Mouse (Mus musculus) frontal cortex, postnatal 14 days (tissue): ENCODE measurements around the gene Rsrc1.
"Not testable (repeated sequence)": the region's sequence is repeated elsewhere in the genome, so short reads cannot be mapped to it uniquely, and the experiment has no call there.

Source experiments
- DNase-seq, 2 experiments: peaks; one replicate each; pipeline ENCODE4 v3.0.0; 2022; ENCODE audit warnings: low spot score in 2 of 2

The Rsrc1 gene

GRCm38 (mm10) chr3:66985539-66986286, 4.5 kb downstream of the Rsrc1 start:
- DNase-seq: peak; percentile 57 to 71

GRCm38 (mm10) chr3:66986287-66986560, 5.0 kb downstream of the Rsrc1 start:
- no peak for DNase-seq

GRCm38 (mm10) chr3:66996820-66997219, 15.6 kb downstream of the Rsrc1 start:
- no peak for DNase-seq

- DNase-seq: no peak
Observed at GRCm38 (mm10) chr3:67036387-67037062, 55.3 kb downstream of the Rsrc1 start.

- no peak for DNase-seq
Observed at GRCm38 (mm10) chr3:67059755-67060154, 78.6 kb downstream of the Rsrc1 start.

- DNase-seq: no peak
Observed at GRCm38 (mm10) chr3:67070575-67071488, 89.6 kb downstream of the Rsrc1 start.

GRCm38 (mm10) chr3:67073653-67074052, 92.5 kb downstream of the Rsrc1 start:
- not testable (repeated sequence) for DNase-seq

- DNase-seq: no peak
Observed at GRCm38 (mm10) chr3:67075484-67075883, 94.3 kb downstream of the Rsrc1 start.

- DNase-seq: no peak
Observed at GRCm38 (mm10) chr3:67084742-67085141, 103.6 kb downstream of the Rsrc1 start.

GRCm38 (mm10) chr3:67108428-67108827, 127.2 kb downstream of the Rsrc1 start:
- no peak for DNase-seq

GRCm38 (mm10) chr3:67116317-67116716, 135.1 kb downstream of the Rsrc1 start:
- DNase-seq: no peak

GRCm38 (mm10) chr3:67132521-67132920, 151.3 kb downstream of the Rsrc1 start:
- no peak for DNase-seq

GRCm38 (mm10) chr3:67135749-67136375, 154.7 kb downstream of the Rsrc1 start:
- DNase-seq: no peak

GRCm38 (mm10) chr3:67144952-67145351, 163.8 kb downstream of the Rsrc1 start:
- DNase-seq: no peak

GRCm38 (mm10) chr3:67146280-67146679, 165.1 kb downstream of the Rsrc1 start:
- no peak for DNase-seq

- DNase-seq: no peak
Observed at GRCm38 (mm10) chr3:67147246-67147645, 166.1 kb downstream of the Rsrc1 start.

- DNase-seq: no peak
Observed at GRCm38 (mm10) chr3:67197179-67197578, 216.0 kb downstream of the Rsrc1 start.

- no peak for DNase-seq
Observed at GRCm38 (mm10) chr3:67213047-67213457, 231.9 kb downstream of the Rsrc1 start.

GRCm38 (mm10) chr3:67232617-67233241, 251.5 kb downstream of the Rsrc1 start:
- DNase-seq: no peak

- DNase-seq: not testable (repeated sequence)
Observed at GRCm38 (mm10) chr3:67242451-67242850, 261.3 kb downstream of the Rsrc1 start.

GRCm38 (mm10) chr3:67267448-67267847, 286.3 kb downstream of the Rsrc1 start:
- no peak for DNase-seq
